Mouse (Mus musculus): ENCODE data around the gene Map4. TPM values are rescaled to one million over a fixed set of nuclear protein-coding genes. Genes with fewer than 3 reads are reported as not detected.

The Map4 gene
- 100 to 1,000 TPM; 514 to 562 TPM for total RNA-seq (2021)
- long read RNA-seq, experiment 1, full-length matches to known transcripts: 6 of 167 reads
- long read RNA-seq, experiment 1, partial matches to known transcripts: 115 of 167 reads
- long read RNA-seq, experiment 1, other reads (novel, unspliced or antisense): 46 of 167 reads
- long read RNA-seq, experiment 2, full-length matches to known transcripts: 2 of 142 reads
- long read RNA-seq, experiment 2, partial matches to known transcripts: 108 of 142 reads
- long read RNA-seq, experiment 2, other reads (novel, unspliced or antisense): 32 of 142 reads

DNA sequence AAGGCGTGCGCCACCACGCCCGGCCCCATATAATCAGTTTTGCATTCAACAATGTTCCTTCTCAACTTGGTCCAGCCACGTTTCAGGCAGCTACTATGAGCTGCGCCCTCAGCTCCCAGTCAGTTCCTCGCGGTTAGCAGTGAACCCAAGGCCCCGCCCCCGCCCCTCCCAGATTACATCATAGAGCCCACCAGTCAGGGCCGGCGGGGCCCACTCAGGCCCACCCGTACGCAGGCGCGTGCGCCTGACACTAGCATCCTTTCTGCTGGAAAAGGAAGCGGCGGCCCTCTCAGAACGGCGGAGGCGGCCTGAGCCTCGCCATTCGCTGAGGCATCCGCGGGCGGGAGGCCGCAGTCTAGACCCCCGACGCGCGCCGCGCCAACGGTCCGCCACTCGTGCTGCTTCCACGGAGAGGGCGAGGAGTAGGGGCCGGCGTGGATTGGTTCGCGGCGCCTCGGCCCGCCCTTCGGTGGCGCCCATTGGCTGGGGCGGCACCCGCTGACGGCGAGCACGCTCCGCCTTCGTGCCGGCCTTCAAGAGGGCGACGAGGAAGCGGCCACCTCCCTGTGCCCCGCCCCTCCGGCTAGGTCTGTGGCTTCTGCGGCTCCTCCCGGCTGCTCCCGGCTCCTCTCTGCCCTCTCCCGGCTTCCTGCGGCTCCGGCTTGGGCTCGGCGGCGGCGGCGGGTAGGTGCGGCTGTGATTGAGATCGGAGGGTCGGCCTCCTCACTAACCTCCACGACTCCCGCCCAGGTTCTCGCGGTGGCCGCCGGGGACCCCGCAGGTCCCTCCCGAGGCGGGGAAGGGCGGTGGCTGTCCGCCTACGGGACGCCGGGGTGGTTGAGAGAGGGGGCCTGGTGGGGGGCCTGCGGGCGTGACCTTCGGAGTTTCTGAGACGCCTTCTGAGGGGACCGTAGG, at the start of gene Map4:
Gene Map4 (plus strand): TSS at position 204 of the 915 bp plus-strand sequence.
- DNase-seq (ENCODE audit: low spot score): peak; percentile 97

DNA sequence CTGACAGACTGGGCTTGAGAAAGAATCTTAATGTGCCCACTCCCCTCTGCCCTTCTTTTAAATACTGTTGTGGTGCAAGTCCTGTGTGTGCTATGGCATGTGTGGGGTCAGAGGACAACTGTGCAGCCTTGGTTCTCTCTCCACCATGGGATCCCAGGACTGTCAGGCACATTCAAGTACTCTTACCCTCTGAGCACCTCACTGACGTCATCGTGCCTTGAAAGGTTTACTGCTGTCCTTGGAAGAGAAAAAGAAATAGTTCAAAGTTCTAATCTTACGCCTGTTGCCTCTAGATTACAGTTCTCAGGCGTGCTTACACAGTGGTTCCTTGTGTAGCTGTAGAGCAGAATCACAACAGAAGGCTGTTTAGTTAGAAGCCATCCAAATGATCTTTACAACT, 45.0 kb upstream of the Map4 start:
- DNase-seq (ENCODE audit: low spot score): no peak

DNA sequence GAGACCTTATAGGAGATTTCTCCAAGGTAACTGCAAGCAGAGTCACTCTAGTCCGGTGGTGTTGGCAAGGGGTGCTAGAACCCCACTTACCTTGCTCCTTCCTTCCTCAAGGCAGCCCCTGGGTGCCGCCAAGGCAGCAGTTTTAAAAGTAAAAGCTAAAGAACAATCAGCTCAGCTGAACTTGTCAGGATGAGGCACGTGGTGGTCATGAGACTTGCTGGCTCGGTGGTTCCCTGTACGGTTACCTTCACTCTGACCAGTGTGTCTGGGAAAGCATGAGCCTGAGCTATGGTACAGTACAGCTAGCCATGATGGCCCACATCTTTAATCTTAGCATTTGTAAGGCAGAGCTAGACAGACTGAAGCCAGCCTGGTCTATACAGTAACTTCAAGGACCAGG, 43.9 kb upstream of the Map4 start:
- no peak for DNase-seq (ENCODE audit: low spot score)

DNA sequence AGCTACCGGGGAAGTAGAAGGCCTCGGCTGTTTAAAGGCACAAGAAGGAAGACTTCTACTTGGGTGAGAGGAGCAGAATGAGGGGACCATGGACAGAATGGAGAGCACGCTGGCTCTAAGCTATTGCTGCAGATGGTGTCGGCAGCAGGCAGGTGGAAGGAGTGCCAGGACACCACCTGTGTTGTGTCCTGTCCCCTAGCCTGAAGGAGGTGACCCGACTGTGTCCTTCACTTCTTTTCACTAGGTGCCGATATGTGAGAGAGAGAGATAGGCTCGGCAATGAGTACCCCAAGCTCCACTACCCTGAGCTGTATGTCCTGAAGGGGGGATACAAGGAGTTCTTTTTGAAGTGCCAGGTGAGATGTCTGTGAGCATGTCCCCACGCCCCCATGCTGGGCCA, 39.8 kb upstream of the Map4 start:
- no peak for DNase-seq (ENCODE audit: low spot score)

DNA sequence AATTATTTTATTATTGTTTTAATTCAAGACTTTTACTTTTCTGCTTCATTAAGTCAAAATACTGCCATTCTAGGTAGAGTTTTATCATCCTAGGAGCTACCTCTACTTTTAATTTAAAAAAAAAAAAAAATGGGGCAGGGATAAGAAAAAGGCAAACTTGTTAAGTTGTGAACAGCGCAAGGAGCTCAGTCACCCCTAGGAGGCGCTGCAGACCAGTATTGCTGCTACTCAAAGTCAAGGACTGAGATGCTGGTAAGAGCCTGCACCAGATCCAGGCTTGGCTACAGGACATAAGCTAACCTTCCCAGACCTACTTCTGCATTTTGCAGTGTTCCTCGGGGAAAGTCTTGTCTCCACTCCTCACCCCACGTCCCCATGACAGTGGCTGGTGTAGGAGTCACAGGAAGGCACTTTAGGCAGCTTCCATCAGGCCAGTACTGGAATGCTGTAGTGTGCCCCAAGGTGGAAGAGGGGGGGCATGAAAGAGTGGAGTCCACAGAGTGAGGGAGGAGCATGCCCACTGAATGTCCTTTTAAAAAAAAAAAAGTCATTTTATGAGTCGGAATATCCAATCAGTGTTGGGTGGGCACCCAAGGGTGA, 38.5 kb upstream of the Map4 start:
- peak; percentile 87 for DNase-seq (ENCODE audit: low spot score)

DNA sequence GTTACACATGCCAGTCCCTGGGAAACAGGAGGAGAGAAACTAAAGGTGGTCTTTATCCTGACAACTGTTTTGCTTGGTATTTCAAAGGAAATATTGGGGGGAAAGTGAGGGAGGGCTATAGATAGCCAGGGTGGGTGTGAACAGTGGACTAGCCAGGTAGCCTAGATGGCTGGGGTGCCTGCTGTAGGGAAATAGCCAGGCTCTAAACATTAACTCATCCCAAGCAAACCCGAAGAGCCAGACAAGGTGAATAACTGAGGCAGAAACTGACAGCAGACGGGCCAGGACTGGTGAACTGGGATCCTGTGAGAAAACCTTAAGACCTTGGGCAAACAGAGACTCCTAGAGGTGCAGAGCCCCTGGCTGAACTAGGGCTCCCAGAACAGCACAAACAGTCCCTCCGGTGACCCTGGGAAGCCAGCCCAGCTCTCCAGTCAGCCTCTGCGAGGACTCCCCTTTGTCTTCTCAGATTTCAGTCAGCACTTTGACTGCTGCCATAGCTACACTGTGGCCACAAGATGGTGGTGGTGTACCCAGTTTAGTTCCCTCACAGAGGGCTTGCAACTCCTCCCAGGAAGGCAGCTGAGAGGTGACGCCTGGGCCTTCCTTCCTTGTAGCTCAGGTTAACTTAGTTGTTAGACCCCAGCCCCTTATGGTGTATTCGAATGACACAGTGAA, 36.7 kb upstream of the Map4 start:
- DNase-seq (ENCODE audit: low spot score): peak; percentile 91

DNA sequence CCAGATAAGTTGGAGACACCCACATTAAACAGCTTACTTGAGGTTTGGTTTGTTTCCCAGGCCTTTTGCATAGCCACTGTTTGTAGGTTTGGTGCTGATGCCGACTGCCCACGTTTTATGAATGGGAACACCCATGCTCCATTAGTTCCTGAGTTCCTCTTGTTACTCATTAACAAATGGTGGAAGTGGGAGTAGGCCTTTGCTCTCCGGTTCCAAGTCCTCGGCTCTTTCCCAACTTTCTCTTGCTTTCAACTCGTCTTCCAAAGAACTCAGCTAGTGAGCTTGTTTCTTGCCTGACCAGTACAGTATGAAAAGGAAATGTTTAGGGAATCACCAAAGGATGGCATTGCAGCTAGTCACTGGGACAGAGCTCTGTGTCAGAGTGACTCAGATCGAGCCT, 35.7 kb upstream of the Map4 start:
- DNase-seq (ENCODE audit: low spot score): peak; percentile 69

DNA sequence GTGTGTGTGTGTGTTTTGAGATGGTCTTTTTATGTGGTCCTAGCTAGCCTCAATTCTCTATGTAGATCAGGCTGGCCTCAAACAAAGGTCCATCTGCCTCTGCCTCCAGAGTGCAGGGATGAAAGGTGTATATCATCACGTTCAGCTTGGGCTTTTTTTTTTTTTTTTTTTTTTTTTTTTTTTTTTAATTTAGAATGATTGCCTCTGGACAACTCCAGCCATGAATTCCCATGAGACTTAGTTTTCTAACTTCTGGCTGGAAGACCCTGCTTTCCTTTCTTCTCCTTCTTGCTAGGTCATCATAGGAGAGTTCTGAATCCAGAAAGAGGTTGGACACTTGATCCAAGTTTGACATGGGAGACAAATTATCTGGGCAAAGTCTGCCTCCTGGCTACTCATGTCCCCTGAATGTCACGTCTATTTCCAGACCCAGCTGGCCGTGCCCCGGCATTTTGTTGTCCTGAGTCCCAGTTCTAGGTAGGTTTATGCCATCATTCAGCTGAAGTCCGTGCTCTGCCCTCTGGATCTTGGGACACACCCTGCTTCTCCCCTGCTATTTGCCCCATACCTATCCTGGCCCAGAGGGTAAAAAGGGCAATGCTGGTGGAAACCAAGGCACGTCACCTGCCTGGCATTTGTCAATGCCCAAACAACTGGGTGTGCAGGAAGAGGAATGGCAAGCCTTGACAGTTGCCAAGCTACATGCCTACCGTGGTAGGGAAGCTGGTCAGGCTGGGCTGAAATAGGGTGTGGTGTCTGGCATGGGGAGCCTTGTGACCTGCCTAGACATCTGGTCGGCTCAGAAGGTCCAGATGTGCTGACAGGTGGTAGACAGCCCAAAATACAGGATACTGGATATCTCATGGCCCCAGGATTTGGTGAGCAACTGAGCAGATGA, 34.8 kb upstream of the Map4 start:
- peak; percentile 81 for DNase-seq (ENCODE audit: low spot score)

DNA sequence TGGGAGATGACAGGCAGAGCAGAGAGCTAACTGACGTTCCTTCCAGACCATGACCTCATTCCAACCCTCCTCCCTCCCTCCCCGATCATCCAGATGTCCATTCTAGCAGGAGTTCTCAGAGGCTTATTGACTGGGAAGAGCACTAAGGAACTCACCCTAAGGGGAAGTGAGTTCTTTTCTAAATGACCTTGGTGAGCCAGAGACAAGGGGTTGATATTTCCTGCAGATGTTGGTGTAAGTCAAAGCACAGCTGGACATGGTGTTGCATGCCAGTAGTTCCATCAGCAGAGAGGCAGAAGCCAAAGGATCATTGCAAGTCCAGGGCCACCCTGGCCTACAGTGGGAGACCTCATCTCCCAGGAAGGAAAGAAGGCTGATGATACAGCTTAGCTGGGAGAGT, 33.2 kb upstream of the Map4 start:
- DNase-seq (ENCODE audit: low spot score): peak; percentile 67

DNA sequence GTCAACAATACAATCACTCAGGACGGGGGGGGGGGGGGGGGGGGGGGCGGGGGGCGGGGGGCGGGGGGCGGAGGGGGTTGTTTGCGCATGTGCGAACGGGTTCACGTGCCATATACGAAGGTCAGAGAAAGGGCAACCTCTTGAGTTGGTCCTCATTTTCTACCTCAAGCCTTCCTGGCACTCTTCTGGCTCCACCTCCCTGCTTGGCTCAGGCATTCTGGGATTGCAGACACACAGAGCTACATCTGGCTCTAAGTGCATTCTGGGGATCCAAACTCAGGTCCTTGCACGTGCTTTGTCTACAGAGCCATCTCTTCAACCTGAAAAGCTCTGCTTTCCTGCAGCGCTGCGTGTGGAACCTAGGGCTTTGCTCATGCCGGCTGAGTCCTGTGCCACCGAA, 31.9 kb upstream of the Map4 start:
- DNase-seq (ENCODE audit: low spot score): no peak

DNA sequence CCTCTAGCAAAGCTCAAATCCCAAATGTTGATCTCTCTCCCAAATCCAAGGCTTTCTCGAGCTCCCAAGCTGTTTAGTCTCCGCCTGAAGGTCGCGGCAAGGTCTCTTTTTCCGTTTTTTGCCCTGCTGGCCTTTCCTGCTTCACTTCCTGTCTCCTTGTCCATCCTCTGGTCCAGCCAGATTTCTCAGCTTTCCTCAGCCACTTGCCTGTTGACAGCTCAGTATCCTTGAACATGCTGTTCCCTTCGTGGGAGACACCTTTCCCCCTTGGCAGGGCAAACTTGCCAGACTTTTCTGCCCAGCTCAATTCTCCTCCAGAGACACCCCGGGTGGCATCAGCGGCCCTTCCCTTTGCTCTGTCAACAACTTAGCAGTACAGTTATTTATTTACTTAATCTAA, 31.5 kb upstream of the Map4 start:
- no peak for DNase-seq (ENCODE audit: low spot score)

DNA sequence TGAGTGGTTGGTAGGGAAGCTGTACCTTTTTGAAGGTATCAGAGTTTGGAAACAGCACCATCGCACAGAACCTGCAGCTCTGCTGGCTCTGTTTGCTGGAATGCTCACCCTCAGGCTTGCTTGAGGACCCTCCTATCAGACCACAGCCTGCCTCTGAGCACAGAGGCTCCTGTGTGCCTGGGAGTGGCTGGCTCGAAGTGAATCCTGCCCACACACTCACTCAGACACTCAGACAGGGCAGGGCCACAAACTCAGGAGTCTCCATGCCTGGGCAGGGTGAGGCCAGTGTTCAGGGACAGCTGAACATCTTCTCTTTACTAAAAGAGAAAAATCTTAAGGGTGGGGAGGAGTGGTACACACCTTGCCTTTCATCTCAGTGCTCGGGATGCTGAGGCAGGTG, 30.7 kb upstream of the Map4 start:
- no peak for DNase-seq (ENCODE audit: low spot score)

DNA sequence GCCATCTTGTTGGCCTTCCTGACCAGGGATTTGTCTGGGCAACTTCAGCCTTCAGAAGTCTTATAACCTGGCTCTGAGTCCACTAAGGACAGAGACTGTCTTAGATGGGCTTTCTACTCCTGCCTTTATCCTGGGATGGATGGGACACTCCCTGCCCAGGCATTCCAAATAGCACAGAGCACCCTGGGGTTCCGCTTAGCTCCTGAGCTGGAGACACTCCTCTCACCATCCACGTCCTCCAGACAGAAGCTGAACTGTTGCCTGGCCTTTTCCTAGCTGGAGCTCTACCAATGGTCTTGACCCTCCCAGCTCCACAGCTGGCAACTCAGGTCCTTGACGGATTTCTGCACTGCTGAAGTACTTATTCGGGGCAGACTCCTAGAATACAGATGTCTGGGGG, 29.0 kb upstream of the Map4 start:
- no peak for DNase-seq (ENCODE audit: low spot score)

DNA sequence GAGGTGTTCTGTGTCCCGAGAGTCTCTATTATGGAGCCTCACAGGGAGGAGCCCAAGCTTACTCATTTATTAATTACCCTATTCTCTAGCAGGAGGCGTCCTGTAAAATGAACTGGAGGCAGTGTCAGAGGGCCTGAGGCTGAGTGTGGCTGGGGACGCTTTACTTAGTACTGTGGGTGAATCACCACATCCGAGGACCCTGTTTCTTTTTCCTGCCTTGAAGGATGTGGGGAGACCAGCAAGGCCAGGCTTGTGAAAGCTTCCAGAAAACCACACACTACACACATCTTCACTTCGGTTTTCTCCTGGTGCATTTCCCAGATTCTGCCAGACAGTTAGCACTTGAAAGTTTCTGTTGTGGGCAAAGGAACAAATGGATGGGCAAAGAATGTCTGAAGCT, 28.5 kb upstream of the Map4 start:
- DNase-seq (ENCODE audit: low spot score): no peak

DNA sequence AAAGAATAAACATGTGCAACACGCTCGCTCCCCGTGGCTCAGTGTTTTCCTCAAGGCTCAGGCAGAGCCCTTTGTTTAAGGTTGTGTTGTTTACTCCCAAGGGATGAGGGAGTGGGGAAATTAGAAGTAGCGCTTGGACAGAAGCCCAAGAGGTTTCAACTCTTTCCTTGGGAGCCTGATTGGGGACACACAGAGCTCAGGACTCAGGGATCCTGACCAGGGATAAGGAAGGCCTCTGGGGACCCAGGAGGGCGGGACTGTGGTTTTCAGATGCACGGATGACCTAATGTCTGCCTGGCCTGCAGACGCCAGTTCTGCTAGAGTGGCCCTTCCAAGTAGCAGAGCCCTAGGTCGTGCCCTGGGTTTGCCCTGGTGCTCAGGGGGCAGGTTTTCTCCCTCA, 24.0 kb upstream of the Map4 start:
- peak; percentile 87 for DNase-seq (ENCODE audit: low spot score)

DNA sequence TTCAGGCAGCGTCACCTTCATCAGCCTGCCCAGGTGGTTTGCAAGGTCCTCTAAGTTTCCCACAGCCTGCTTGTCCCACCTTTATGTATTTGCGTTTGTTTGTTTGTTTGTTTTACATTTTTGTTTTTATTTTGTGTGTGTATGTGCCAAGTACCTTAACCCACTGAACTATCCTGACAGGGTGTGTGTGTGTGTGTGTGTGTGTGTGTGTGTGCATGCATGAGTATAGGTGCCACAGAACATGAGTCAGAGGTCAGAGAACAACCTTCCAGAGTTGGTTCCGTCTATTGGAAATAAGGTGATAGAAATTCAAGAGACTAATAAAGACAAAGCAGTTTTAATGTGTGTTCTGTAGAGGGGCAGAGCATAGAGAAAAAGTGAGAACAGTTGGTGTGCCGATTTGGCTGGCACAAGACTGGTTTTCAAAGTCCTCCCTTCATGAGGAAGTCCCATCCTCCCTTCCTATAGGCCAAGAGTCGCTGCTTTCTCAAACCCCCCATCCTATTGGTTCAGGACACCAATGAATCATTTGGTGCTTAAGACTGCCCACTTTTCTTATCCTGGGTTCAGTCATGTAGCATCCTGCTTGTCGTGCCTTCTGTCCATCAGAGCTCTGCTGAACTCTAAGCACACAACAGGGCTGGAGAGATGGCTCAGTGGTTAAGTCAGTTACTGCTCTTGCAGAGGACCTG, 23.3 kb upstream of the Map4 start:
- DNase-seq (ENCODE audit: low spot score): no peak

DNA sequence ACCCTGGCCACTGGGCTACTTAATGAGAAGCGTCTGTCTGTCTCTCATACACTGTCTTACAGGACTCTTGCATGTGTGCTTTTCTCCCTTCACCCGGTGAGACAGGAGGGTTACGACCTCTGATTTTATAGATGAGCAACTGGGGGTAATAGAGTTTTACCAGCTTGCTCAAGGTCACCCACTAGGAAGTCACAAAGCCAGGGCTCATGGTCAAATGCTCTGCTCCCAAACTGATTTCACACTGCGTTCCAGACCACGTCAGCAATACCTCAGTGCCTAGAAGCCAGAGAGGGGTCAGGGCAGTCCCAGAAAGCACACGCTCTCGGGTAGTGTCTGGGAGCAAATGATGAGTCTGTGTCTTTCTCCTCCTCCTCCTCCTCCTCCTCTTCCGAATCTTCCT, 22.2 kb upstream of the Map4 start:
- DNase-seq (ENCODE audit: low spot score): no peak

DNA sequence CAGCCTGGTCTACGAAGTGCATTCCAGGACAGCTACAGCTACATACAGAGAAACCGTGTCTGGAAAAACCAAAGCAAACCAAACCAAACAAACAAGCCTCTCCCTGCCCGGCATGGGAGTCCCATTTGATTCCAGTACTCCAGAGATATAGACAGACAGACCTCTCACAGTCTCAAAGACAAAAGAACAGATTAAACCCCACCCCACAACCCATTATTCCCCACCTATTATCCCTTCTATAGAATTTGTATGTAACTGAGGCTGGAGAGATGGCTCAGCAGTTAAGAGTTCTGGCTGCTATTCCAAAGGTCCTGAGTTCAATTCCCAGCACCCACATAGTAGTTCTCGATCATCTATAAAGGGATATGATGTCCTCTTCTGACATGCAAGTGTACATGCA, 21.3 kb upstream of the Map4 start:
- DNase-seq (ENCODE audit: low spot score): no peak

DNA sequence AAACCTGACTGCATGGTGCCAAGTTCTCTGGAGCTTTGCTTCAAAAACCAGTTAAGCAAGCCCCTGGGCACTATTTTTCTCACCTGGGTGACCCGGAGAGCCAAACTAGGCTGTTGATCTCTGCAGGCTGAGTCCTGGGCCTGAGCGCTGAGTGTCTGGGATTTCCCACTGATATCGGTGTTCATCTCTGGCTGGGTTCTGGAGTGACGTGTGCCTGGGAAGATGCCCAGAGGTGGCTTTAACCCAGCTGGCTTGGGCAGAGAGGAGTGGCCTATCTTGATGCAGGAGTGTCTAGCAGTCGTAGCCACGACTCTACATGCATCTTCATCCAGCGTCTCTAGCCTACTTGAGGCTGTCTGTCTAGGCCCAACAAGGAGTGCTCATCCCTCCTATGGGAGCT, 19.5 kb upstream of the Map4 start:
- peak; percentile 91 for DNase-seq (ENCODE audit: low spot score)

DNA sequence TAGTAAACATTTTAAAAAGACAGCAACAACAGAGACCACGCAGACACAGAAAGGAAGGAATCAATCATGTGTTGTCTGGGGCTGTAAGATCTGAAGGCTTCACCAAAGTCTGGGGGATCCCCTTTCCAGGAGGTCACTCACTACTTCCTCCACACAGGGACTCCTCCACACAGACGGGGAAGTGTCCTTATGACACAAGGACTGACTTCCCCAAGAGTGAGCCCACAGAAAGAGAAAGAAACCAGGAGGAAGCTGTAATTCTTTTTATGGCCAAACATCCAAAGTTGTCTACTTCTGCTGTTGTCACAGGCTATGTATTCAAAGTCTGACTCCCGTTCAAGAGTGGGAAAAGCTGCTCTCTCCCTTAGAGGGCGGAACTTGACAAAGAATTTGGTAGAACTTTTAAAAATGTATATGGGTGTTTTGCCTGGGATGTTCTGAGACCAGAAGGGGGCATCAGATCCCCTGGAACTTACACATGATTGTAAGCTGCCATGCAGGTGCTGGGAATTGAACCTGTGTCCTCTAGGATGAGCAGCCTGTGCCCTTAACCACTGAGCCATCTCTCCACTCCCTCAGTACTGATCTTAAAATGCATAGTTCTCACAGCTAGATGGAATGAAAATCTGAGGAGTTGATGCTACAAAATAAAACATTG, 16.9 kb upstream of the Map4 start:
- DNase-seq (ENCODE audit: low spot score): no peak
